Mouse (Mus musculus): Measurements from ENCODE around the gene Fam19a3.

GRCm38 (mm10) chr3:104780561-104781420 is 849 bp downstream of the Fam19a3 start, which contains the start of gene Ppm1j:
- TF ChIP-seq POLR2A (IDR thresholded peaks at IDR 0.05; ENCODE audit: insufficient read depth, low read depth, low read length): no peak
- TF ChIP-seq CTCF (IDR thresholded peaks at IDR 0.05; ENCODE audit: insufficient read depth, low read depth, low read length): no peak
